Mouse (Mus musculus) bone marrow macrophage, adult 2 months (primary cell): ENCODE data around the gene Pacrg. TPM values are rescaled to one million over a fixed set of nuclear protein-coding genes. Genes with fewer than 3 reads are reported as not detected.

ENCODE experiments used
- H3K27ac ChIP-seq: 2 replicates; pipeline ENCODE4 v1.5.1; 2012; ENCODE audit warnings: low read depth, low read length; ENCODE audit not compliant: insufficient read depth
- H3K4me1 ChIP-seq: 2 replicates; pipeline ENCODE4 v1.6.1; 2012; ENCODE audit warnings: low read length; ENCODE audit not compliant: control insufficient read depth, insufficient read depth
- H3K4me3 ChIP-seq: 2 replicates; pipeline ENCODE4 v1.5.1; 2012; ENCODE audit warnings: mild to moderate bottlenecking, low read length, moderate library complexity; ENCODE audit not compliant: insufficient read depth
- CTCF ChIP-seq: IDR thresholded peaks from 2 replicates; pipeline ENCODE4 v1.5.1; 2012; ENCODE audit warnings: low read depth, mild to moderate bottlenecking, low read length, moderate library complexity
- POLR2A ChIP-seq: IDR thresholded peaks from 2 replicates; pipeline ENCODE4 v1.6.1; 2012; ENCODE audit warnings: mild to moderate bottlenecking, low read depth, low read length, borderline replicate concordance
- polyA plus RNA-seq: library from polyadenylated mRNA; stranded (reverse); fragments of >200 nt; gene quantifications from 2 replicates; pipeline ENCODE4 v1.2.4, GENCODE M21; 2012; ENCODE audit not compliant: missing spikeins, insufficient read depth, insufficient read length

The Pacrg gene
- polyA plus RNA-seq, 1 experiment = 3.2 TPM

- Histone ChIP-seq H3K4me3 (no peak overlapping the region), H3K4me1 (no peaks in the 10 kb centered on the region), H3K27ac (no peak overlapping the region)
- TF ChIP-seq CTCF (no peak), POLR2A (no peak)
These were observed 32.7 kb downstream of the Pacrg start for GRCm38 (mm10) chr17:10807261-10807998.

- no peak overlapping the region for H3K27ac ChIP-seq
- no peaks in the 10 kb centered on the region for H3K4me1 ChIP-seq
These were observed 33.4 kb downstream of the Pacrg start for GRCm38 (mm10) chr17:10806692-10807091.

GRCm38 (mm10) chr17:10791661-10792060, 48.5 kb downstream of the Pacrg start:
- TF ChIP-seq POLR2A = no peak
- no peak for TF ChIP-seq CTCF
- Histone ChIP-seq H3K27ac (no peak overlapping the region), H3K4me1 (no peaks in the 10 kb centered on the region), H3K4me3 (no peak overlapping the region)

More at GRCm38 (mm10) chr17:10806692-10807091, 33.4 kb downstream of the Pacrg start:
- TF ChIP-seq CTCF = no peak
- no peak for TF ChIP-seq POLR2A
- H3K4me3 ChIP-seq = no peak overlapping the region

DNA sequence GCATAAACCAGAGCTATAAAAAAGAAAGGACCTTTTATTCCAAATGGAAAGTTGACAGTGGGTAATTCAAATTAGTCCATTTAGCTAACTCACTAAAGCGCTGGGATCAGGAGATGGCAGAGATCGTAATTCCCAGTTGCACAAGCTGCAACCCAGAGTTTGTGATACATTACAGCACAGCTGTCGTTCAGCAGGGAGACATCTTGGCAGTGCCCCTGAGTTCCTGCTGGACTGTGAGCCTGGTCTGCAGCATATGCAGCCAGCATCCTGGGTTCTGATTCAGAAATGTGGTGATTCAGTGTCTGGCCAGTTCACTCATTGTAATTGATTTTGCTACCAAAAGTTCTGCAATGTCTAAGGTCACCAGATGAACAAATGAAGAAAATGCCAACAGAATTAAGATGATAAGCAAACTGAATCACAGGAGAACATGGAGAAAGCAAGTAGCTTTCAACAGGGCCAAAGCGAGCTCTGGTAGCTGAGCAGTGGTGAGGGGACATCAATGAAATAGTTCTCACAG, 55.6 kb downstream of the Pacrg start:
- no peak overlapping the region for H3K27ac ChIP-seq
- TF ChIP-seq CTCF = no peak
- TF ChIP-seq POLR2A = no peak
- no peak overlapping the region for H3K4me3 ChIP-seq

GRCm38 (mm10) chr17:10776503-10776902, 63.6 kb downstream of the Pacrg start:
- no peak overlapping the region for H3K27ac ChIP-seq
- peaks cover 6% of the 10 kb centered on the region for H3K4me1 ChIP-seq
- H3K4me3 ChIP-seq = no peak overlapping the region
- TF ChIP-seq CTCF (no peak), POLR2A (no peak)

More for the DNA sequence above, 55.6 kb downstream of the Pacrg start:
- H3K4me1 ChIP-seq = no peaks in the 10 kb centered on the region

GRCm38 (mm10) chr17:10774468-10774867, 65.6 kb downstream of the Pacrg start:
- TF ChIP-seq CTCF (no peak), POLR2A (no peak)
- Histone ChIP-seq H3K4me1 (peaks cover 10% of the 10 kb centered on the region), H3K4me3 (no peak overlapping the region), H3K27ac (no peak overlapping the region)

DNA sequence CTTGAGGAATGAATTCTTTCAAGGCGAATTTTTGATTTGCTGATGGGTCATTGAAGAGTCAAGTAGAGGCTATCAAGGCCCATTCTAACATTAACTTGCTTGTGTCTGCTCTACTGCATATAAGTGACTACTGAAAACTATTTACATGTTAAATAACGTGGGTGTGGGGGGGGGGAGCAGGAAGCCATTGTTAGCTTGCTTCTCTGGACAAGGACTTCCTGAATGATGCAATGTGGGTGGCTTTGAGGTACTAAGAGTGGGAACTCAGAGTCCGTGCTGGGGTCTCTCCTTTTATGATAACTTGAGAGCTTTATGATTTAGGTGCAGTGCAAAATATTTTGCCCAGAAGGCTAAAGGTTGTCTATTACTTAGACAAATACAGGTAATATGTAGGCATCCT, 67.9 kb downstream of the Pacrg start:
- peaks cover 10% of the 10 kb centered on the region for H3K4me1 ChIP-seq
- H3K4me3 ChIP-seq = no peak overlapping the region
- TF ChIP-seq CTCF (no peak), POLR2A (no peak)
- no peak overlapping the region for H3K27ac ChIP-seq

DNA sequence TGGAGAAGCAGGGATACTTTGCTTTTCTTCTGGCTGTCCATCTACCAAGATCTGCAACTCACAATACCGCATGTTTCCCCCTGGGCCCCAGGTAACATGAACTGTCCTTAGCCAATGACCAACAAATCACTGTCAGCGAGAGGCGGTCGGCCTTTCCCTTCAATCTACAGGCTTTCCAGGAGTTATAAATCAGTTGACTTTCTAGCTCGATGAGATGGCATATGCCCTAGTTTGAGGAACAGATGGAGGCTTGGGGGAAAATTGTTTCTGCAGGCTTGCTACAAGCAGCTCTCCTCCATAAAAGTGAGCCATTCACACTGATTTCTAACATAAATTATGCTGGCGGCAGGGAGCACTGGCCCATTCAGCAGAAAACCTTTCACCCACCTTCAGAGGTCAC, 70.2 kb downstream of the Pacrg start:
- TF ChIP-seq POLR2A (no peak), CTCF (no peak)
- Histone ChIP-seq H3K4me3 (no peak overlapping the region), H3K27ac (no peak overlapping the region), H3K4me1 (peaks cover 23% of the 10 kb centered on the region)

GRCm38 (mm10) chr17:10766735-10767406, 73.2 kb downstream of the Pacrg start:
- Histone ChIP-seq H3K27ac (no peak overlapping the region), H3K4me3 (no peak overlapping the region), H3K4me1 (peaks cover 29% of the 10 kb centered on the region)
- no peak for TF ChIP-seq CTCF
- no peak for TF ChIP-seq POLR2A

- TF ChIP-seq POLR2A (no peak), CTCF (no peak)
- H3K27ac ChIP-seq = peak overlapping the region; percentile 88
These were observed 75.8 kb downstream of the Pacrg start for GRCm38 (mm10) chr17:10764343-10764742.

More at GRCm38 (mm10) chr17:10764343-10764742, 75.8 kb downstream of the Pacrg start:
- H3K4me3 ChIP-seq = no peak overlapping the region
- H3K4me1 ChIP-seq = peaks cover 22% of the 10 kb centered on the region
